Mouse (Mus musculus): ENCODE data around the gene Guca1a. TPM values are rescaled to one million over a fixed set of nuclear protein-coding genes. Genes with fewer than 3 reads are reported as not detected.

Gene Guca1a
- total RNA-seq, 2 experiments from 2014 or later, result 0.53 TPM; not detected in 1

DNA sequence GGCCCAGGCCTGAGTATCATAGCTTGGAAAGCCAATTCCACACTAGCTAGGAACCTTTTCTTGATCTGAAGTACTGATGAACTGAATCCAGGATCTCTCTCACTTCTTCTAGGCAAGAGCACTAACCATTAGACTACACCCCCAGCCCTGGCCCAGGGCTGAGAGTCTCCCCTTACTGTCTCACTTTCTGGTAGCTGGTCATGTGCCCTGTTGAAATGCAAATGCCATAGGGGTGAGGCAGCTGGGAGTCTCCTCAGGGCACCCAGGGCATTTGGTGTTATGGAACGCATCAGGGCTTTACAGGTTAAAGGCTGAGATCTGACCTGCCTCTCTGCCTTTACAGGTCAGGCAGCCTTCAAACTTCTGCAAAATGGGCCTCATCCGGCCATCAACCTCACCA, 19.8 kb upstream of the Guca1a start:
- no peak for DNase-seq (ENCODE audit: low spot score in 2 of 2)

DNA sequence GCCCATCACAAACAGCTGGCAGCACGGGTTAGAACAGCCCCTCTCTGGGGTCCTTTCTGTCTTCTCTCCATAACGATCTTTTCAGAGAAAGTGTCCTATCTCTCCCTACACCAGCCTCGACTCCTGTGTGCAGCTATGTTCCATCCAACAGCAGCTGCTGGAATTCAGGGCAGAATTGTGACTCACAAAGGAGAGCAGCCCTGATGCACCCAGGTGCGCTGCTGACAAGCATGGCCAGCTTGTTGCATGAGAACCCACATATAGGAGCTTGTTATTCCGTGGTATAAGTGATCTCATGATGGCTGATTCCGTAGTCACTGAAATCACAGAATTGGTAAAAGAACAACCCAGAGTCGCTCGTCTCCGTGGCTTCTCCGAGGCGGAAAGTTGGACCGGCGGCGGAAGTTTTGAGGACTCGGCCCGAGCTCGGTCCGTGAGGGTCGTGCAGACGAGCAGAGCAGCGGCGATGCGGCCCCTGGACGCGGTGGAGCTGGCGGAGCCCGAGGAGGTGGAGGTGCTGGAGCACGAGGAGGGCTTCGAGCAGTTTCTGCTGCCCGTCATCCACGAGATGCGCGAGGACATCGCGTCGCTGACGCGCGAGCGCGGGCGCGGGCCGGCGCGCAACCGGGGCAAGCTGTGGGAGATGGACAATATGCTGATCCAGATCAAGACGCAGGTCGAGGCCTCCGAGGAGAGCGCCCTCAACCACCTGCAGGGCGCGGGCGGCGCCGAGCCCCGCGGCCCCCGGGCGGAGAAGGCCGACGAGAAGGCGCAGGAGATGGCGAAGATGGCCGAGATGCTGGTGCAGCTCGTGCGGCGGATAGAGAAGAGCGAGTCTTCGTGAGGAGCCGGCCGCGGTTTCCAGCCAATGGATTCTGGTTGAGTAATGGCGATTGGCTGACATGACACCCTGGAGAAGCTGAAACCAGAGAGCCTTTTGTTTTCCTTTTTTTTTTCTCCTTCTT, 9.8 kb upstream of the Guca1a start:
- peak in 1 of 2 experiments; percentile 4 for DNase-seq (ENCODE audit: low spot score in 2 of 2)

DNA sequence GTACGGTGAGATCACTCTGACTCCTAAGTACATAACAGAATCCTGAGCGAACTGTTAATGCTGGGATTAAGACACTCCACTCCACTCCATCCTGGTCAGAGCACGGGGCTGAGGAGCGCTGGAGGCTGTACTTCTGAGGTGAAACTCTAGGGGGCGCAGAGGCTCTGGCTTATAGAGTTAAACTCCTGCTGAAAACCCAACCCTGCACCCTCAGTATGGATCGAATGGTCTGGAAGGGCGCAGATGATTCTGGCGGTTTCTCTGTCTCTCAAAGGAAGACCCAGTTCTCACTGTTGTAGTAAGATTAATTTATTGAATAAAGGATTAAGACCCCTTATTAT, 8.1 kb upstream of the Guca1a start:
- peak in 1 of 2 experiments; percentile 43 for DNase-seq (ENCODE audit: low spot score in 2 of 2)

- DNase-seq (ENCODE audit: low spot score in 2 of 2), result no peak
Measured at GRCm38 (mm10) chr17:47407717-47408557, 7.6 kb upstream of the Guca1a start.

GRCm38 (mm10) chr17:47399091-47399490, 1.3 kb downstream of the Guca1a start:
- no peak for DNase-seq (ENCODE audit: low spot score in 2 of 2)

DNA sequence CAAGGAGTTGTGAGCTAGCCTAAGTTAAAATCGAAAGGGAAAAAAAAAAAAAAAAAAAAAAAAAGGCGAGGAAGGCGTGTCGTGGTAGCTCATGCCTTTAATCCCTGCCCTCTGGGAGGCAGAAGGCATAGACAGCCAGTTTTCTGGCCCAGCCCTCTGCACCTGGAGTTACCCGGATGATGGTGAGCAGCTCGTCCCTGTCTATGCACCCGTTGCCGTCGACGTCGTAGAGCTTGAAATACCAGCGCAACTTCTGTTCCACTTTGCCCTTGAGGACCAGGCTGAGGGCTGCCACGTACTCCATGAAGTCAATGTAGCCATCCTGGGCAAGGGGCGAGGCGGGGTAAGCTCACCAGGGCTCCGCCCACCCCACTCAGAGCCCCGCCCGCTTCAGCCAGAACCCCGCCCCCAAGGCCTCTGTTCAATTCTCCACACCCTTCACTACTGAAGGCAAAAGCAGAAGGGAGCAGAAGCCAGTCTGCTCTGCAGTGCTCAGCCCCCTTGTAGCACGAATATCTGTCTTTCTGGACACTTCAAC, 4.9 kb downstream of the Guca1a start:
- DNase-seq (ENCODE audit: low spot score in 2 of 2), result peak in 1 of 2 experiments; percentile 9

DNA sequence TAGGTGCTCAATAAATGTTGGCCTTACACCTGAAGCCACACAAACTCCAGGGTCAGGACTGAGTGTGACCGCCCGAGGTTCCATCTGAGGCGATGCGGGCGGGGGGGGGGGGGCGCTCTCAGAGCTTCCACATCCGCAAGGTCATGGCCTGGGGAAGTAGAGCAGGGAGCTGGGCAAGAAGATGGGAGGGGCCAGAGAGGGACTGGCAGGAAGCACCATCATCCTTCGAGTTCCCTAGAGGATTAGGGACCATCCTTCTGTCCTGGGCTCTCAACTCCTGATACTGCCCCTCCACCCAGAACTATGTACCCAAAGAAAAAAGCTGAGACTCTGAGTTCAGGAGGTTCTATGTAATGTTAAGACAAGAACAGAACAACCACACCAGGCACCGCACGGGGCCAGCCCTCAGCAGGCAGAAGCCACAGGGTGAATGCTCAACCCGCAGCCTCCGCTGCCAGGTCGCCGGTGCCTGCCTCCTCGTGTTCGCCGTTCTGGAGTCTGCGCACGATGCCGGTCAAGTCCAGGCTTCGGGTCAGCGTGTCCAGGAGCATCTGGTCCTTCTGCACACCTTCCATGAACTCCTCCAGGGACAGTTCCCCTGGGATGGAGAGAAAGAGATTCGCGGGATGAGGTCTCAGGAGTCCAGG, 6.0 kb downstream of the Guca1a start:
- no peak for DNase-seq (ENCODE audit: low spot score in 2 of 2)

- no peak for DNase-seq (ENCODE audit: low spot score in 2 of 2)
Measured at GRCm38 (mm10) chr17:47386649-47387048, 13.7 kb downstream of the Guca1a start.

- DNase-seq (ENCODE audit: low spot score in 2 of 2), result no peak
Measured at GRCm38 (mm10) chr17:47385145-47385544, 15.2 kb downstream of the Guca1a start, which contains the start of gene Guca1b. Gene Guca1b (plus strand): TSS chr17:47385393.

DNA sequence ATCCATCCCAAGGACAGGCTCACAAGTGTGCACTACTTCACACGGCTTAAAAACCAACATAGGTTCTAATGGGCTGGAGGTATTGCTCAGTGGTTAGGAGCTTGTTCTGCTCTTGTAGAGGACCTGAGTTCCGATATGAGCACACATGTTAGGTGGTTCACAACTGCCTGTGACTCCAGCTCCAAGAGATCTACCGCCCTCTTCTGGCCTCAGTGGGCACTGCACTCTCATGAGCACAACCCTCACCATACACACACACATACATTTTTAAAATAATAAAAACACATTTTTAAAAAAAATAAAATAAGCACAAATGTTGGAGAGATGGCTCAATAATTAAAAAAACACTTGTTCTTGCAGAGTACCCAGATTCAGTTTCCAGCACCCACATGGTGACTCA, 16.3 kb downstream of the Guca1a start:
- DNase-seq (ENCODE audit: low spot score in 2 of 2), result no peak

- no peak for DNase-seq (ENCODE audit: low spot score in 2 of 2)
Measured at GRCm38 (mm10) chr17:47383266-47383665, 17.1 kb downstream of the Guca1a start.

DNA sequence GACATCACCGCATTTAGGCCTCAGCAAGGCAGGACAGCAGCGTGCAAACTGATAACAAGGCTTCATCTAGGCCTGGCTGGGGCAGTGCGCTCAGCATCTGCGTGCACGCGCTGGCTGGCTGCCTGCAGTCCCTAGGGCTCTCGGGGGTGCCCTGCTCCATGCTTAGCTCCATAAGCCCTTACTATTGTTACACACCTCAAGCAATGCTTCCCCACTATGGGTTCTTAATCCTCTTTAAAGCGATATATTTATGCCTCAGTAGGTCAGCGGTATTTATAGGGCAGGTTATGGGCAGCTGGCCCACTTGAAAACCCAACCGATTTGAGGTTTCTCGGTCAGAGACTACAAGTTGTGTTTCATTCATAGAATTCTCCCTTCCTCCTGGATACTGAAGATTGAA, 18.5 kb downstream of the Guca1a start:
- DNase-seq (ENCODE audit: low spot score in 2 of 2), result no peak

DNA sequence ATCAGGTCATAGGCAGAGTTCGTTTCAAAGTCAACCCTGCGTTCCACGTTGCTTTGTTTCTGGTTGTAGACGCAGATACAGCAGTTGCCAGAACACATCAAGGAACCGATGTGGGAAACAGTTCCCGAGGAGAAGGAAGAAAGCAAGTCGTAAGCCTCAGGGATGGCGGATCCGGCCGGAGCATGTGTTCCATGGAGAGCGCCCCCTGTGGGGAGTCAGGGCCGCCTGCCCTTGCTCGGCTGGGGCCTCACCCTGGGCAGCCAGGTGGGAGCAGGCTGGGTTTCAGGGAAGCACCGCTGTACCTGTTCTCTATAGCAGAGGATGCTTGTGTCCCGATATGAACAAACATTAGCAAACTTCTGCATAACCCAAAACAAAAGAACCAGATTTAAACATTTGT, 22.3 kb downstream of the Guca1a start:
- no peak for DNase-seq (ENCODE audit: low spot score in 2 of 2)

DNA sequence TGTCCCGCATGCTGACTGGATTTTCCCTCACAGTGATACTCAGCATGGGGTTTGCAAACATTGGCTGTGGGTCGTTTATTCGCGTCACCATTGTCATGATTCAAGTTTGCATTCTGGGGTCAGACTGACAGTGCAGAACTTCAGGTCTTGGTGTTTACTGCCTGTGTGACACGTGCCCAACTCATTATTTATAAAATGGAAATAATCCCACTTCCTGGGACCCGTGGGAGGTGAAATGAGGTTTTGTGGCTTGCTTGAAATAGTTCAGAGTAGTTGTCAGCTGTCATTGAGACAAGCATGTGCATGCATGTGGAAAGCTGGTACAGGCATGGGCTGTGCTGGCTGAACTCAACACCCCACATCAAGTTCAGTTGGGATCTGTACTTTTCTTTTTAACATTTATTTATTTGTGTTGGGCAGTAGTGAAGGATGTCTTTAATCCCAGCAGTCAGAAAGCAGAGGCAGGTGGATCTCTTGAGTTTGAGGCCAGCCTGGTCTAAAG, 23.6 kb downstream of the Guca1a start:
- no peak for DNase-seq (ENCODE audit: low spot score in 2 of 2)

GRCm38 (mm10) chr17:47373991-47374390, 26.4 kb downstream of the Guca1a start:
- DNase-seq (ENCODE audit: low spot score in 2 of 2), result no peak

DNA sequence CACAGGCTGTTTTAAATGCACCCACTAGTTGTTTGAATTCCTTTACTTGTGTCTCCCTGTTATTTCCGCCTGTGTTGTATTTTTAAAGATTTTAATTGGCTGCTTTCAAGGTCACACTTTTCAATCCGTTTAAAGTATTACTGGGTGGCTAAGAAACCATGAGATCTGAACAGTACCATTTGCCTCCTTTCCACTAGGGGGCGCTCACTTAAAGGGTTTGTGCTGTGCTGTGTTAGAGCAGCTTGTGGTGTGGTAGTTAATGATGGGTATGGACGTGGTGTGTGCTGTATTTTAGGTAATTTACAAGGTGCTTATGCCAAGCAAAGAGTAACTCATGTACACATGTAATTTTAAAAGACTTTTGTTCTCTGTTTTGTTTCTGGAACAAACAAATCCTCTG, 28.9 kb downstream of the Guca1a start:
- peak; percentile 43 to 81 for DNase-seq (ENCODE audit: low spot score in 2 of 2)

DNA sequence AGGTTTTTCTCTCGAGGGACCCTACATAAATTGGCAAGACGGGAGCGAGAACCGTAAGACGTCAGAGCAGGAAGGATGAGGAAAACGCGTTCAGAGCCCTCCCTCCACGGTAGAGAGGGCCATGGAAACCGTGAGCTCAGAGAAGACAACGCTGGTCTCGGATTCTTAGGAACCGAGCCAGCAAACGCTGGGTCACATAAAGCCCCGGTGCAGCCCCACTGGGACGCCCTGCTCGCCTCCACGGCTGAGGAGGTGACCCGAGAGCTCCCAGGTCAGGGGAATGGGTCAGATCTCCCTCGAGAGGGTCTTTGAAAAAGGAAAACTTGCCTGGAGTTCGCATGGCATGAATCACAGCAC, 31.3 kb downstream of the Guca1a start:
- DNase-seq (ENCODE audit: low spot score in 2 of 2), result no peak

DNA sequence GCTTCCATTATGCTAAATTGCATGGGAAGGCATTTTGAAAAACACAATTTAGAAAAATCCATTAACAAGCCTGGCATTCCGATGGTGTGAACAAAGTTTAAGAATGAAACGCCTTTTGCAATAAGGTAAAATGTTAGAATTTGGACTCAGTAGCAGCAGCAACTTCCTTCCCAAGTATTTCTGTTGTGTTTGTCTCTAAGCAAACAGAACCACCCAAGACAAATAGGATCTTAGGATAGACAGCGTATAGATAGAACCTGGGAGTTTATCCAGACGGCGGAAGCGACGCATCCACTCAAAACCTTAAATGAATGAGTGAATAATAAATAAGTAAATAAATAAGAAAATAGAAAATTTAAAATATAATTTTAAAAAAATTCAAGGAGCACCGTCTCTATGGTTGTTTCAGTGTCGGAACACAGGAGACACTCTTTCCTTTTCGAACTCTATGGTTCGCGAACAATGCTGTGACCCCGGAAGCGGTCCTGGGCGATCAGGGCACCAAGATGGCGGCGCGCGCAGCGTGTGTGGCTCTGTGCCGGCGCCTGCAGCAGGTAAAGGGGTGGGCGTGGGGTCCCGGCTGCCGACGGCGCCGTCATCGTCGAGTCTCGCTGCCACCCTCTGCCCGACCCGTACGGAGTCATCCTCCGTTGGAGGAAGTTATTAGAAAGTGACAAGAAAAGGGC, 31.8 kb downstream of the Guca1a start, which contains the start of gene Mrps10:
Mrps10 (plus strand) TSS at position 487 of the 686 bp plus-strand sequence.
- DNase-seq (ENCODE audit: low spot score in 2 of 2), result peak; percentile 81 to 93

DNA sequence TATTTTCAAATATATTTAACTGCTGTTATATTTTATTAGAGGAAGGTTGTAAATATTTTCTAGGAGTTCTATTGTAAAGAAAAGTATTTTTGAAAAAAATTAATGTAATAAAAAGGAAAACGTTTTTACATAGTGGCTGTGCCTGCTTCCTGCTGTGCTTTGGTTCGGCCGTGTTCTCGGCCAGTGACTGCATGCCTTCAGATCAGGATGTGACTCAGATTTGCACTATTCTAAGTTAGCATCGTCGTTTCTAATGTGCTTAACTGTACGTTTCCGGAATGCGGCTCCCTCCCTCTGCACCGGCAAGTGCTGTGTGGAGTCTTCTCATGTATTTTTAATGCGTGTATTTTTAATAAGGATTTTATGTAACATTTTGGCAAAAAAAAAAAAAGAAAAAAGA, 39.0 kb downstream of the Guca1a start:
- no peak for DNase-seq (ENCODE audit: low spot score in 2 of 2)

DNA sequence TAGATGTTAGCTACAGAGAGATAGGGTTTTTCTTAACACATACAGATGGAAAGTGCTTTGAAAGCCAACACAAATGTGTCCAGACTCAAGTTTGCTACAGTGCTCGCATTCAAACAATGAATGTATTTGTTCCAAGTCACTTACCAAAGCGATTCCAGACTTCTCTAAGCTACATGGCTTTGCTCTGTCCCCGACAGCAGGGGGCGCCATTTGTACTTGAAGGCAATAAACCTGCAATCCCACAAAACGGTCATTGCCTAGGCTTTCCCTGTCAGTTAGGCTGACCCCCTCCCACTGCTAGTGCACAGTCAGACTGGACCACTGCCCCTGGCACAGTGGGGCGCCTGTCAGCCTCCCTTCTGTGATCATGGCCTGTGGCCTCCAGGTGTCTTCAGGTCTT, 40.4 kb downstream of the Guca1a start:
- DNase-seq (ENCODE audit: low spot score in 2 of 2), result peak in 1 of 2 experiments; percentile 29
